8 mouse cellular contexts compared by ENCODE assay signal in the genomic region with DNA sequence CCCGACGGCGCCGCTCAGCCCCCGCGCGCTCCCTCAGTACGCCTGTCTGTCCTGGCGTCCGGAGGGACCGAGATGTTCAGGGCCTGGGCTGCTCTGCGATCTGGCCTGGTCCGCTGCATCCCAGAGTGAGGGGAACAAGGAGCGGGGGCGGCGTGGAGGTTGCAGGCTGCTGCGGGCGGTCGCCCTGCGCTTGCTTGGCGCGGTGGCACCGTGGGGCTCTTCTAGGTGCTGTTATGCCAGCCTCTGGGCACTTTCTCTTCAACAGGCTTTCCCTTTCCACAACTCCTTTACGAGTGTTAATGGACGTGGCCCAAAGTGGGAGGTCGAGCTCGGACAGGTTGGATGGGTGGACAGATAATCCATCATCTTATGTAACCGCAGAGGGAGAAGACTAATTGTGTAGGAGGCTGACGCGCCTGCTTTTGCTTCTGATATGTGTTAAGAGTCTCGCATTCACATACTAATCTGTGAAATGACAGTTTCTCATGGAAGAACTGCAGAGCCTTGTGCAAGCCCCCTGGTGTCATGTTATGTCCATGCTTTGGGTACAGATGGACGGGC. TPM values are rescaled to one million over a fixed set of nuclear protein-coding genes. Genes with fewer than 3 reads are reported as not detected.
A peak's percentile ranks its signal among the peaks of the same experiment; 100 is the strongest.
DNase-seq lines count a peak whose midpoint lies in the region; ATAC-seq lines count a peak whose summit lies in the region.

No protein-coding gene starts in this region.

- peaks cover 54% of the 10 kb centered on the region for H3K4me1 ChIP-seq in forebrain, embryonic 16.5 days (replicated peaks; ENCODE audit: control insufficient read depth, insufficient read depth, low read length)
- peaks cover 16% of the 10 kb centered on the region for H3K4me1 ChIP-seq in midbrain, embryonic 14.5 days (ENCODE audit: control insufficient read depth, insufficient read depth, low read length)

- no peaks in the 10 kb centered on the region for H3K27me3 ChIP-seq in forebrain, embryonic 16.5 days (replicated peaks; ENCODE audit: control insufficient read depth, insufficient read depth, low read length)
- H3K27me3 ChIP-seq in midbrain, embryonic 14.5 days (ENCODE audit: control insufficient read depth, insufficient read depth, low read length) = peaks cover 13% of the 10 kb centered on the region; the same call in 1 of the 2 replicates

- no peak overlapping the region for H3K27ac ChIP-seq in forebrain, embryonic 16.5 days (ENCODE audit: low read length)
- no peak overlapping the region for H3K27ac ChIP-seq in midbrain, embryonic 14.5 days (replicated peaks; ENCODE audit: low read depth, low read length)

- peak overlapping the region; percentile 76 for H3K4me3 ChIP-seq in forebrain, embryonic 16.5 days (replicated peaks; ENCODE audit: low read length)
- peak overlapping the region; percentile 61 for H3K4me3 ChIP-seq in midbrain, embryonic 14.5 days (replicated peaks; ENCODE audit: low read depth, low read length)

- H3K9me3 ChIP-seq in forebrain, embryonic 16.5 days (ENCODE audit: control insufficient read depth, low read length) = no peaks in the 10 kb centered on the region
- no peaks in the 10 kb centered on the region for H3K9me3 ChIP-seq in midbrain, embryonic 14.5 days (ENCODE audit: control insufficient read depth, low read length)

- H3K4me2 ChIP-seq in forebrain, embryonic 16.5 days (ENCODE audit: low read length) = peak overlapping the region; percentile 97
- peak overlapping the region; percentile 95 for H3K4me2 ChIP-seq in midbrain, embryonic 14.5 days (ENCODE audit: low read length)

- H3K9ac ChIP-seq in forebrain, embryonic 16.5 days (replicated peaks; ENCODE audit: low read depth, low read length) = peak overlapping the region; percentile 79
- peak overlapping the region; percentile 59 for H3K9ac ChIP-seq in midbrain, embryonic 14.5 days (replicated peaks; ENCODE audit: low read length)

- ATAC-seq in cerebellum, adult (ENCODE audit: insufficient number of reproducible peaks, low FRiP score, low TSS enrichment) = peak; percentile 12; the same call in 1 of the 2 replicates
- ATAC-seq in forebrain, embryonic 16.5 days = peak; percentile 11
- ATAC-seq in midbrain, embryonic 14.5 days (ENCODE audit: low FRiP score, low TSS enrichment) = 0 out of 2 replicates have a peak, but pooled peaks have one; percentile 0

- no peak for DNase-seq in cerebellum, postnatal 10 days
- DNase-seq in right cerebral cortex, postnatal 14 days = peak; percentile 56
- DNase-seq in right cerebral cortex, postnatal 25 days = no peak
- DNase-seq in layer of hippocampus, postnatal 36 days = peak; percentile 55 to 62
- DNase-seq in midbrain, embryonic 14.5 days = peak; percentile 57
- DNase-seq in adrenal gland, postnatal 4 days (ENCODE audit: low spot score in 2 of 2) = no peak

- H3K36me3 ChIP-seq in forebrain, embryonic 16.5 days (ENCODE audit: control insufficient read depth, insufficient read depth) = no peaks in the 10 kb centered on the region
- H3K36me3 ChIP-seq in midbrain, embryonic 14.5 days (ENCODE audit: control insufficient read depth, insufficient read depth, low read length) = no peaks in the 10 kb centered on the region

- 7% methylated on average over 29 of the region's 32 CpGs for WGBS in forebrain, embryonic 16.5 days
- 6% methylated on average over 32 of the region's 32 CpGs for WGBS in midbrain, embryonic 14.5 days

RNA-seq across cellular contexts. Expression of gene Baiap2, which starts 0.9 kb away (rescaled TPM):
- 36.5 and 38.7 TPM in 2 replicates for polyA plus RNA-seq in forebrain, embryonic 16.5 days (2015; fragmentation: Nextera tagmentation; extraction: Ambion mirVana)
- total RNA-seq in layer of hippocampus, postnatal 36 days (2021) = 100 to 1,000 TPM; 246 to 257 TPM
- 11.0 and 11.2 TPM in 2 replicates for polyA plus RNA-seq in midbrain, embryonic 14.5 days (2014; fragmentation: Nextera tagmentation; extraction: Ambion mirVana)
- total RNA-seq in adrenal gland, postnatal 4 days (2021) = 10 to 100 TPM; 24.1 to 26.5 TPM

RNA-seq across cellular contexts. Expression of gene Chmp6, which starts 30.3 kb away (rescaled TPM):
- polyA plus RNA-seq in forebrain, embryonic 16.5 days (2015; fragmentation: Nextera tagmentation; extraction: Ambion mirVana) = 83.4 and 96.5 TPM in 2 replicates
- 10 to 100 TPM; 33.3 to 38.4 TPM for total RNA-seq in layer of hippocampus, postnatal 36 days (2021)
- polyA plus RNA-seq in midbrain, embryonic 14.5 days (2014; fragmentation: Nextera tagmentation; extraction: Ambion mirVana) = 100 and 104 TPM in 2 replicates
- total RNA-seq in adrenal gland, postnatal 4 days (2021) = 10 to 100 TPM; 51.4 to 54.3 TPM

Comparison
In these comparisons a context has a peak if more than half of its experiments do, and no peak if none do; other contexts are left out.
1. DNase-seq: peak in right cerebral cortex, postnatal 14 days (single experiment), layer of hippocampus, postnatal 36 days (2 of 2) and midbrain, embryonic 14.5 days (single experiment); none in cerebellum, postnatal 10 days (0 of 2), right cerebral cortex, postnatal 25 days (single experiment) and adrenal gland, postnatal 4 days (0 of 2).
2. RNA of gene Baiap2, which starts 0.9 kb away (total RNA-seq): 246 to 257 TPM in layer of hippocampus, postnatal 36 days; 24.1 to 26.5 TPM in adrenal gland, postnatal 4 days; every median in the first group is over 4 times any median in the second.
3. Peak in every context shown above with its lines, with median percentiles within 50 percentile points of each other: ATAC-seq.